8 mouse cellular contexts compared by ENCODE assay signal in genomic region chr9:69290018-69290880, GRCm38 (mm10).
A peak's percentile ranks its signal among the peaks of the same experiment; 100 is the strongest.
DNase-seq lines count a peak whose midpoint lies in the region; ATAC-seq and TF ChIP-seq lines count a peak whose summit lies in the region.

No protein-coding gene starts in this region.

- H3K4me3 ChIP-seq in layer of hippocampus, adult 2 months, result peak overlapping the region; percentile 83
- H3K4me3 ChIP-seq in forebrain, embryonic 15.5 days, result peak overlapping the region; percentile 70
- peak overlapping the region; percentile 81 for H3K4me3 ChIP-seq in hindbrain, postnatal 0 days (ENCODE audit: low read length)
- H3K4me3 ChIP-seq in liver, embryonic 12.5 days, result peak overlapping the region; percentile 62

- H3K4me1 ChIP-seq in forebrain, embryonic 15.5 days, result peaks cover 24% of the 10 kb centered on the region
- H3K4me1 ChIP-seq in hindbrain, postnatal 0 days (ENCODE audit: insufficient read depth, low read length), result peaks cover 10% of the 10 kb centered on the region
- H3K4me1 ChIP-seq in liver, embryonic 12.5 days, result peaks cover 6% of the 10 kb centered on the region

- peak overlapping the region; percentile 82 for H3K27ac ChIP-seq in layer of hippocampus, adult 2 months
- 0 out of 2 replicates have a peak overlapping the region, but pooled peaks have one; percentile 5 for H3K27ac ChIP-seq in forebrain, embryonic 15.5 days (replicated peaks)
- peak overlapping the region; percentile 64; the same call in 1 of the 2 replicates for H3K27ac ChIP-seq in hindbrain, postnatal 0 days
- peak overlapping the region; percentile 36 for H3K27ac ChIP-seq in liver, embryonic 12.5 days

- no peaks in the 10 kb centered on the region for H3K36me3 ChIP-seq in forebrain, embryonic 15.5 days
- no peaks in the 10 kb centered on the region for H3K36me3 ChIP-seq in hindbrain, postnatal 0 days (ENCODE audit: insufficient read depth, low read length)
- H3K36me3 ChIP-seq in liver, embryonic 12.5 days, result no peaks in the 10 kb centered on the region

- peak overlapping the region; percentile 62 for H3K9ac ChIP-seq in forebrain, embryonic 15.5 days (replicated peaks)
- H3K9ac ChIP-seq in hindbrain, postnatal 0 days (replicated peaks; ENCODE audit: low read length), result peak overlapping the region; percentile 65
- peak overlapping the region; percentile 55 for H3K9ac ChIP-seq in liver, embryonic 12.5 days

- peak overlapping the region; percentile 99 for H3K4me2 ChIP-seq in forebrain, embryonic 15.5 days (replicated peaks)
- peak overlapping the region; percentile 96 for H3K4me2 ChIP-seq in hindbrain, postnatal 0 days (ENCODE audit: low read depth, low read length)
- H3K4me2 ChIP-seq in liver, embryonic 12.5 days, result peak overlapping the region; percentile 82

- peak; percentile 36; the same call in 1 of the 2 replicates for ATAC-seq in cerebellum, adult (ENCODE audit: insufficient number of reproducible peaks, low FRiP score, low TSS enrichment)
- ATAC-seq in forebrain, embryonic 15.5 days (replicated peaks), result peak; percentile 67
- peak; percentile 73 for ATAC-seq in hindbrain, postnatal 0 days
- peak; percentile 48 for ATAC-seq in liver, embryonic 12.5 days
- ATAC-seq in monocyte, adult 5-6 weeks (replicated peaks; ENCODE audit: insufficient number of reproducible peaks, low FRiP score, low TSS enrichment, poor library complexity, severe bottlenecking), result 0 out of 2 replicates have a peak, but pooled peaks have one; percentile 28

- peaks cover 26% of the 10 kb centered on the region for H3K27me3 ChIP-seq in forebrain, embryonic 15.5 days
- H3K27me3 ChIP-seq in hindbrain, postnatal 0 days (ENCODE audit: insufficient read depth, low read length), result no peaks in the 10 kb centered on the region
- H3K27me3 ChIP-seq in liver, embryonic 12.5 days (replicated peaks), result peaks cover 67% of the 10 kb centered on the region

- no peak for DNase-seq in layer of hippocampus, adult 2 months (ENCODE audit: low spot score in 2 of 2)
- DNase-seq in layer of hippocampus, postnatal 10 days (ENCODE audit: low spot score in 2 of 2), result no peak
- peak; percentile 47 for DNase-seq in hindbrain, postnatal 0 days (ENCODE audit: low spot score)
- DNase-seq in thymus, postnatal 14 days, result peak; percentile 33

- H3K9me3 ChIP-seq in forebrain, embryonic 15.5 days, result no peaks in the 10 kb centered on the region
- no peaks in the 10 kb centered on the region for H3K9me3 ChIP-seq in hindbrain, postnatal 0 days (ENCODE audit: low read length)
- H3K9me3 ChIP-seq in liver, embryonic 12.5 days (replicated peaks), result no peaks in the 10 kb centered on the region

- under 1% methylated on average over 69 of the region's 73 CpGs for WGBS in forebrain, embryonic 15.5 days
- WGBS in hindbrain, postnatal 0 days, result under 1% methylated on average over 66 of the region's 73 CpGs
- under 1% methylated on average over 67 of the region's 73 CpGs for WGBS in liver, embryonic 12.5 days (ENCODE audit: insufficient replicate concordance)

- no peak for TF ChIP-seq CTCF in layer of hippocampus, adult 2 months (conservative IDR thresholded peaks at IDR 0.05)
- TF ChIP-seq CTCF in hindbrain, postnatal 0 days (IDR thresholded peaks at IDR 0.05; ENCODE audit: low read depth), result no peak

Comparison
In these comparisons a context has a peak if more than half of its experiments do, and no peak if none do; other contexts are left out.
1. DNase-seq: peak in hindbrain, postnatal 0 days (single experiment) and thymus, postnatal 14 days (single experiment); none in layer of hippocampus, adult 2 months (0 of 2) and layer of hippocampus, postnatal 10 days (0 of 2).
2. H3K27ac ChIP-seq: peak in every context shown above with its lines; median percentile 82 in layer of hippocampus, adult 2 months; 64 in hindbrain, postnatal 0 days; 36 in liver, embryonic 12.5 days; 5 in forebrain, embryonic 15.5 days.
3. Peak in every context shown above with its lines, with median percentiles within 50 percentile points of each other: H3K4me3 ChIP-seq, ATAC-seq, H3K4me2 ChIP-seq and H3K9ac ChIP-seq.